Mouse (Mus musculus) skeletal muscle tissue, postnatal 0 days (tissue): ENCODE data around the gene Rab4a. TPM values are rescaled to one million over a fixed set of nuclear protein-coding genes. Genes with fewer than 3 reads are reported as not detected.

Experiments used
- polyA plus RNA-seq: library from polyadenylated mRNA; unstranded; fragments of >200 nt; fragmentation: Nextera tagmentation; extraction: Ambion mirVana; gene quantifications from 2 replicates; pipeline ENCODE4 v1.2.1, GENCODE M21; 2015

Gene Rab4a
- polyA plus RNA-seq: 30.0 and 31.8 TPM in 2 replicates

DNA sequence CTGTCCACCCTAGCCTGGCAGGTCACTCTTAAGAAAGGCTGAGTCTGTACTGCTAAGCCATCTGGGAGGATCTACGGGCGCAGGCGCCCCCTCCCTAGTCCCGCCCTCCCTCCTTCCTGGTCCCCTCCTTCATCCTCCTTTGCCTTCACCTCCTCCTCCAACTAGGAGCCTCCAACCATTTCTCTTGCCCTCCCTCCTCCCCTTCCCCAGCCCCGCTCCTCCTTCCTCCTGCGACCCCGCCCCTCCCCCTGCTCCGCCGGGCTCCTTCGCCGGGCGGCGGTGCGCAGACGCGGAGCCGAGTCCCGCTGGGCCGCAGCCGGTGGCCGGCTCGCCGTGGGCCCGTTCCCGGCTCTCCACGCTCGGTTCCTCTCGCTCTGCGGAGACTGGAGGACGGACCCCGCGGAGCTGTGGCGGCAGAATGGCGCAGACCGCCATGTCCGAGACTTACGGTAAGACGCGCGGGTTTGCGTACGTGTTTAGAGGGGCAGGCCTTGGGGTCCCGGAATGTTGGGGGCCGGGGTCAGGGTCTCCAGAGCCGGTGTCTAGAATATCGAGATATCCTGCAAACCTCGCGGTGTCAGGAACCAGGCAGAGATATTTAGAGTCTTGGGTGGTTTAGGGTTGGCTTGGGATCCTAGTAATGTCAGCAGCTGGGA lies at the start of gene Rab4a:
Rab4a (plus strand) TSS at position 268 of the 656 bp plus-strand sequence.

DNA sequence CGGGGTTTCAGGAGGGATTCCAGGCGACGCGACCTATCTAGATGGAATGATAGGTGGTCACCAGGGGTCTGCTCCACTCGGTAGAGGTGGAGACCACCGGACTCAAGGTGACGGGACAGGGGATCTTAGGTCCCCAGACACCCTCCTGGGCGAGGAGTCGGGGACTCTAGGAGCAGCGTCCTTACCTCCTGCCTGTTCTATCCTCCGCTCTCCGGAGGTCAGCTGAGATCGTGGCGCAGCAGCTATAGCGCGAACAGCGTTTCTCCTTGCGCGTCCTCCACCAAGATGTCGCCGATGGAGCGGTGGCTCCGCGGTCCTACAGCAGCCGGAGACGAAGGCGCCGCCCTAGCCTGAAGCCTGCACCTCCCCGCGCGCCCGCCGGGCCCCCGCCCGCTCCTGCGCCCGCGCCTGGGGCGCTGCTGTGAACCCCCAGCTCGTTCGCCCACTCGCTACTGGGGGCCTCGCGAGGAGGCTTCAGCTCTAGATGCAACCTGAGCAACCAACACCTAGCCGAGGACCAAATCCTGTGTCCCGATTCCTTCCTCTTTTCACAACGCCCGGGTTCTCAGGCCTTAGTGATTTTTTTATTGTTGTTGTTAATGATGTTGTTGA lies 54.0 kb downstream of the Rab4a start, which contains the start of gene Ccsap:
Ccsap (minus strand) TSS at position 562 of the 612 bp plus-strand sequence.

Other genes with a start within 250 kb of the Rab4a start
- 1.6 and 3.3 TPM in 2 replicates for gene Rhou, start 152.1 kb upstream of the Rab4a start, polyA plus RNA-seq
- gene Ccsap, start 54.2 kb downstream of the Rab4a start, polyA plus RNA-seq: 1.7 and 2.1 TPM in 2 replicates
- 58,493 and 71,510 TPM in 2 replicates for gene Acta1, start 88.8 kb downstream of the Rab4a start, polyA plus RNA-seq
- 9.6 and 11.1 TPM in 2 replicates for gene Nup133, start 143.3 kb downstream of the Rab4a start, polyA plus RNA-seq
- gene Abcb10, start 177.1 kb downstream of the Rab4a start, polyA plus RNA-seq: 6.9 and 7.4 TPM in 2 replicates
- 12.2 and 13.3 TPM in 2 replicates for gene Taf5l, start 215.4 kb downstream of the Rab4a start, polyA plus RNA-seq
- 1.3 and 1.6 TPM in 2 replicates for gene Urb2, start 215.5 kb downstream of the Rab4a start, polyA plus RNA-seq